Mouse (Mus musculus): ENCODE measurements at regions not wholly inside any gene's neighbourhood (a gene's known extent, or its start where the extent isn't known, plus 50 kb on each side); places are given as distances from the start of the nearest gene placed in this dataset.

GRCm38 (mm10) chr13:52253138-52253537 lies 277.9 kb downstream of the Diras2 start:
- TF ChIP-seq POLR2A (IDR thresholded peaks at IDR 0.05; ENCODE audit: insufficient read depth, low read length) (no peak), EP300 (IDR thresholded peaks at IDR 0.05; ENCODE audit: insufficient read depth, low read depth, low read length) (no peak), CTCF (IDR thresholded peaks at IDR 0.05; ENCODE audit: low read depth, low read length) (peak; percentile 27)

Data from ES-Bruce4 (cell line).